Mouse (Mus musculus): ENCODE measurements around the gene Zbtb2.

GRCm38 (mm10) chr10:4357435-4357834 lies 30.5 kb downstream of the Zbtb2 start:
- TF ChIP-seq TCF3 (IDR thresholded peaks at IDR 0.05; ENCODE audit: insufficient read length, low read depth): no peak
- no peak for TF ChIP-seq POLR2A (IDR thresholded peaks at IDR 0.05; ENCODE audit: insufficient read length, low read depth)
- TF ChIP-seq USF1 (IDR thresholded peaks at IDR 0.05; ENCODE audit: low read depth): no peak
- no peak for TF ChIP-seq TCF12 (IDR thresholded peaks at IDR 0.05; ENCODE audit: insufficient read depth, poor library complexity, severe bottlenecking)
- TF ChIP-seq MYOG (IDR thresholded peaks at IDR 0.05; ENCODE audit: control insufficient read depth in 1 of 3, insufficient read depth in 1 of 3, insufficient read length in 2 of 3, low read depth in 2 of 3): no peak
- no peak for TF ChIP-seq MAX (IDR thresholded peaks at IDR 0.05; ENCODE audit: low read depth)
